Mouse (Mus musculus) lung, postnatal 14 days (tissue): ENCODE results near the gene Klhdc1.

Experiments used
- DNase-seq: peaks from one replicate; pipeline ENCODE4 v3.0.0; 2021

The Klhdc1 gene

DNA sequence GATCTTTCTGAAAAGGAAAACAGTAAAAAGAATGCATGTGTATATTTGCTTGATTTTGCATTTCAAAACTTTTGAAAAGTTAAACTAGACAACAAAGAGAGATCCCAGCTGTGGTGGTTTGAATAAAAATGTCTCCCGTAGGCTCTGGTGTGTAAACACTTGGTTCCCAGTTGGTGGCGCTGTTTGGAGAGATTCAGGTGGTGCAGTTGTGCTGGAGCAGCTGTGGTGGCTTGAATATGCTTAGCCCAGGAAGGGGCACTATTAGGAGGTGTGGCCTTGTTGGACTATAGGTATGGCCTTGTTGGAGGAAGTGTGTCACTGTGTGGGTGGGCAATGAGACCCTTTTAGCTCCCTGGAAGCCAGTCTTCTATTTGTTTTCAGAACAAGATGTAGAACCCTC is 11.7 kb upstream of the Klhdc1 start:
- DNase-seq: peak; percentile 34

- DNase-seq: no peak
Measured at GRCm38 (mm10) chr12:69235782-69236181, 5.2 kb upstream of the Klhdc1 start.

DNA sequence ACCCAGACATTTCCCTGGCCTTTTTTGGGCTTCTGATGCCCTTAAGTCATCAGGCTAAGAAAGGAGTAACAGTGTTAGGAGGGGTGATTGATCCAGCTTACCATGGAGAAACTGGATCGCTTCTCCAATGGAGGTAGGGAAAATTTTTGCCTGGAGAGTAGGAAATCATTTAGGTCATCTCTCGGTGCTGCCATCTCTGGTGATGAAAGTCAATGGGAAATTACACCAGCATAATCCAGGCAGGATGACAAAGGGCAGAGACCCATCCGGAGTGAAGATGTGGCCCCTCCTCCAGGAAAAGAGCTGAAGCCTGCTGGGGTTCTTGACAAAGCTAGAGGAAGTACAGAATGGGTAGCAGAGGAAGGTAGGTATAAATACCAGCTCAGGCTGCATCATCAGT is 2.7 kb upstream of the Klhdc1 start:
- DNase-seq: no peak

DNA sequence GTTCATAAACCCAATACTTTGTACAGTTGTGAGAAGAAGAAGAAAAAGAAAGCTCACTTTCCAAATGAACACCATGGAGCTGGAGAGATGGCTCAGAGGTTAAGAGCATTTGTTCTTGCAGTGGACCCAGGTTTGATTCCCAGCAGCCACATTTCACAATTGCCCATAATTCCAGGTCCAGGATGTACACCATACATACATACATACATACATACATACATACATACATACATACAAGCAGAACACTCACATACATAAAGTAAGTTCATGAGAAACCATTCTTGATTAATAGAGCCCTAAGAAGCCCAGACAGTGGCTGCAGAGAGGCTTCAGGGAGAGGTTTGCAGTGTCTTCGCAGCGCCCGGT is 412 bp downstream of the Klhdc1 start:
- no peak for DNase-seq

GRCm38 (mm10) chr12:69241771-69242431 is 925 bp downstream of the Klhdc1 start:
- DNase-seq: peak; percentile 74

DNA sequence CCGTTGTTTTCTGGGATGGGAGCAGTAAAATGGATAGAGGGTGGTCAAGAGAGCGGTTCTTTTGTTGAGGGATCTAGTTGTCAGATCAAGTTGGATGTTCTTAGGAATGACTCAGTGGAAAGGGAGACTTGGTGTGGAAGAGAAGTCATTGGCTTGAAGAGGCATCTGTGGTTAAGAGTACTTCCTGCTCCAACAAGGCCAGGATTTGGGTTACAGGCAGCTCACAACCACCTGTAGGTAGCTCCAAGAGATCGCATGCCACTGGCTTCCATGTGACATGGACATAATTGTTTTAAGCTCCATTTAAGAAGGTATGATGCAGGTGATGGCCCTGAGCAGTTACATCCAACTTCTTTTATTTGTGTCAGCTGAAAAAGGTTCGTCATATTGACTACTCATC is 8.8 kb downstream of the Klhdc1 start:
- DNase-seq: no peak

DNA sequence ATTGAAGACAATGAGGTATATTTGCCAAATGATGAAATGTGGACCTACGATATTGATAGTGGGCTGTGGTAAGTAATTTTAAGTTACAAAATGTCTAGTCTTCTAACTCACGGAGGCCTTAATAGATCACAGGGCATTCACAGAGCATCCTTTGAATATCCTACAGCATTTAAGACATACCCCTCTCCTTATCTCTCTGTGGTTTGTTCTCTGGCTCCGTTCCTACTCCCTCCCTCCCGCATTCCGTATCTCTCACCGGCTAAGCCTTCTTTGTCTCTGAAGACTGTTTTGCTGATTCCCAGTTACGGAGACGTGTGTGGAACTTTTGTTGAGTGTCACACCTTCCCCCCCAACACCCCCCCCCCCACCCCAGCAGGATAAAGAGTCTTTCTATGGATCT is 9.8 kb downstream of the Klhdc1 start:
- no peak for DNase-seq

DNA sequence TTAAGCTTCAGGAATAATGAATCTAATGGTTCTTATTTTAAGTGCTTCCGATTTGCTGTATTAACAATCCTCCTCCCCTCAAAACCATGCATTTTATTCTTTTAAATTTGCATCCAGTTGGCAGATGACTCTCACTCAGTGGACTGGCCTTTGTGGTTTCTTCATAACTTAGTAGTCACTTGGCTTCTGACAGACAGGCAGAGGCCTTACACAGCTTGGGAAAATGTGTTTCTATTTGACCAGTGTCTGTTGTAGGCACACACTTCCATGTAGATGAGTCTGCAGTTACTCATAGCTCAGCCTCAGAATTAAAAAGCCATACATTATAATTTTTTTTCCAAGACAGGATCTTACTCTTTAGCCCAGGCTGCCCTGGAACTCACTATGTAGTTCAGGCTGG is 12.8 kb downstream of the Klhdc1 start:
- DNase-seq: no peak

GRCm38 (mm10) chr12:69257836-69258235 is 16.9 kb downstream of the Klhdc1 start:
- DNase-seq: peak; percentile 2

- DNase-seq: no peak
Measured at GRCm38 (mm10) chr12:69262251-69262650, 21.3 kb downstream of the Klhdc1 start.

- no peak for DNase-seq
Measured at GRCm38 (mm10) chr12:69265031-69265430, 24.1 kb downstream of the Klhdc1 start.

DNA sequence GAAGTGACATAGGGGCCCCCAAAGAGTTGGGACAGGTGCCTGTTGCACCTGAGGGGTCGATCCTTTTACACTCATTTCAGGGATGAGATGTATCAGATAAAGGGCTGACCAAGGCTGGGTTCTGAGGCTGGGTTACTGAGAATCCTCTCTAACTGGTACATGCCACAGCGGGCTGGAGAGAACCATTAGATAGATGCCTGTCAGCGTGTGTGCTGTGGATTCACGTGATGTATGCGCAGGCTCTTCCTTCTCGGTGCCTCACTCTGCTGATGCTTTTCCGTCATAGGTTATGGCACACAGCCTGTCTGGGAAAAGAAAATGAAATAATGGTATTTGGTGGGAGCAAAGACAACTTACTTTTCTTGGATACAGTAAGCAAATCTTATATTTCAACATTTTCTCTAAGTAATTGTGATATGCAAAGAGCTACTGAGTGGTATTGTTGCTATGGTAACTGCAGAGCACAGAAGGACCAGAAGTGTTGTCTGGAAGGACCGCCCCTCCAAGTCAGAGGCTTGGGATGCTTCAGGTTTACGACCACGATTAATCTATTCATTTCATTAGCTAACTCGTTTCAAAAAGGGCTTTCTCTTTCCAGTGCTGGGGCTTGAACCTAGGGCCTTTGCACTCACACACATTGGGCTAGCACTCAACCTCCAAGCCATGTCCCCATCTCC is 27.1 kb downstream of the Klhdc1 start:
- DNase-seq: no peak

- no peak for DNase-seq
Measured at GRCm38 (mm10) chr12:69268956-69269355, 28.0 kb downstream of the Klhdc1 start.

DNA sequence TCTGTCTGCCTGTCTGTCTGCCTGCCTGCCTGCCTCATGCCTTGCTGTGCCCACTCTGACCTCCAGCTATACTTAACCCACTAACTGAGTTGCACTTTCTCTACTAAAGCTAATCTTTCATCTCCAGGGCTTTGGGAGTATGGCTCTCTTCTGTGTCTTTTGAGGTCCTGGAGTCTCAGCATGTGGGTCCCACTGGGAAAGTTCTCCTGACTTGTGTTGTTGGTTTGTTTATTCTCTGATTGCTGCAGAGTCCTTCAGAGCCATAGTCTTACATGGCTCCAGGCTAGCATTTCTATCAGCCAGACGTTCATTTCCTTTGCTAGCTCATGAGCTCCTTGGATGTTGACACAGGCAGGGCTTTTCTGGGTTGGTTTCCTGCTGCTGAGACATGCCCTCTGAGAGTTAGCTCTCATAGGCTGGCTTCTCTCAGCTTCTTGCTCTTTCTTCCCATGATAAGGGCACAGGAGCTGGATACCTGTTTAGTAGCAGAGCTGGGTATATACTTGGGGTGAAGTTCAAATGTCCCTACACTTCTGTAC is 39.0 kb downstream of the Klhdc1 start:
- no peak for DNase-seq

- no peak for DNase-seq
Measured at GRCm38 (mm10) chr12:69280915-69281314, 39.9 kb downstream of the Klhdc1 start.

GRCm38 (mm10) chr12:69283146-69283545 is 42.2 kb downstream of the Klhdc1 start:
- no peak for DNase-seq

GRCm38 (mm10) chr12:69287535-69287934 is 46.6 kb downstream of the Klhdc1 start:
- no peak for DNase-seq

GRCm38 (mm10) chr12:69288699-69289098 is 47.7 kb downstream of the Klhdc1 start:
- DNase-seq: no peak

- no peak for DNase-seq
Measured at GRCm38 (mm10) chr12:69292401-69292800, 51.4 kb downstream of the Klhdc1 start.

DNA sequence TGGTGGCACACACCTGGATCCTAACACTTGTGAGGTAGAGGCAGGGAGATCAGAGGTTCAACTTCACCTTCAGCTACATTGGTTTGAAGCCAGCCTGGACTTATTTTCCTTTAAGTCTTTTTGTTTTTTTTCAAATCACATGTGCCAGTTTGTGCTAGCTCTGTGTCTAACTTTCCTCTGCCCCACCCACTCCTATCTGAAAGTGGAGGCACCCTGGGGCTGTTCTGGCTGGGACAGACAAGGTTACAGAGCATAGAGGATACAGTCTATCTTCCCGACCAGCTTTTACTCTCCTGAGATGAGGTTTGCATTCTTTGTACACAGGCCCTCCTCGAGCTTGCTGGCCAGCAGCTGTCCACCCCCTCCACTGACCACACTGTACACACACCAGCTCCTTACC is 52.8 kb downstream of the Klhdc1 start:
- DNase-seq: no peak

DNA sequence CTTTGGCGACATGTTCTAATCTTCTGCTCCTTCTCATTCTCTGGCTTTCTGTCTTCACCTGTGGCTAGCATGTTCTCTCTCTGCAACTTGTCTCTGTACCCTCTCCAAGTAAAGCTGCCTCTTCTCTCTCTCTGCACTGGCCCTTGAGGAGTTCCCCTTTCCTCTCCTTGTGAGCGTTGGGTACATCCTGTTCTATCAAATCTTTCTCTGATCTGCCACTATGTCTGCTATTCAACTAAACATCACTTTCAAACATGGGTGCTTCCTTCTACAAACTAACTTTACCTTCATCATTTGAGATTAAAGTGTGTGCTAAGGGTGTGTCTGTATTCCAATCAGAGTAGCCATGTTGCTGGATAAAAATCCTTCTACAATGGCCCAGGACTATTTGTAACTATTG is 54.0 kb downstream of the Klhdc1 start:
- DNase-seq: no peak

DNA sequence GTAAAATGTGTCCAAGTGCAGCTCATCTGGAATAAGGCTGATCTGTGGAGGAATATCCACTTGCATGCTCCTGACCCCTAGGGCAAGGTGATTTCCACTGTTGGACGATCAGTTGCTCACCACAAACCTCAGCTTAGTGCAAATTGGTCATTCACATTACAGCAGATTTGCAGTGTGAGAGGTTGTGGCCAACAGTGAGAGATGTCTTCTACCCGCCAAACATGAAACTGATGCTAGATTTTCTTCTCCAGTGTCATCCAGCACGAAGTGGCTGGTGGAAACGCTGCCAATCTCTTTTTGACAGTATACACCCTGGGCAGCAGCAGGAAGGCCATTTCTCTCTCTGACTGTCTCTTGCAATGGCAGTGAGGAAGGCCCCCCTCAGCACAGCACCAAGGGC is 54.7 kb downstream of the Klhdc1 start:
- no peak for DNase-seq

DNA sequence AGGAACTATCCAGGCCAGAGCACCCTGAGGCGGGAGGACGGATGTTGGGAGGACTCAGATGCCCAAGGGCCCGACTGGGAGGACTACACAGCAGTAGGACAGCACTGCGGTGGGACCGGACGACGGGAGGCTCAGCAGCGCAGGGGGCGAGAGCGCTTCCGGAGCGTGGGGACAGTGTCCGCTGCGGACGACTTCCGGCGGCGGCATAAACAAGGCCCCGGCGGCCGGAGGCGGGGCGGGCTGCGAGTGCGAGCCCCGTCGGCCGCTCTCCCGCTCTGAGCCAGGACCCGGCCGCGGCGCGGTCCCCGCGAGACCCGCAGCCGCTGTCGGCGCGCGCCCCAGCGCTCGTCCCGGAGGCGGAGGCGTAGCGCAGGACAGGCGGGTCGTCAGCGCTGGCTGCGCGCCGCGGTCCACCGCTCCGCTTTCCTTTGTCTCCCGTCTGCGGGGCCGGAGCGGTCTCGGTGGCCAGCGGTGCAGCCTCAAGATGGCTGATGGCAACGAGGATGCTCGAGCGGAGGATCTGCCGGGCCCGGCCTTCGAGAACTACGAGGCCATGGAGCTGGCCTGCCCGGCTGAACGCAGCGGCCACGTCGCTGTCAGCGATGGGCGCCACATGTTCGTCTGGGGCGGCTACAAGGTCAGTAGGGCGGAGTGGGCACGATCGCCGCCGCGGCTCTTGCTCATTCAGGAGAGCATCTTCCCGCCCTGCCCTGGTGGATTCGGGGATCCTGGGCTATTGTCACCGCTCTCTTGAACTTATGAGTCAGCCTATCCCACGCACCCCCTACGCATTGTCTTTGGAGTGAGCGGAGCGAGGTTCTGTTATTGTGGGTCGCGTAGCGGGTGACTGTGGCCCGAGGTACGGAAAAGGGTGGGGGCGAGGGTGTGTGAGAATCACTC is 55.8 kb downstream of the Klhdc1 start, which contains the start of gene Klhdc2:
Klhdc2 (plus strand) TSS at position 171 of the 900 bp plus-strand sequence.
- DNase-seq: peak; percentile 84
